Mouse (Mus musculus) v-Abl transformed pro-B cells (cell line): ENCODE results near the gene Irs1.

Experiments
- in situ Hi-C, 2 experiments: fragments of 400-800 bp; cut with MboI; formaldehyde crosslinking; loops; one replicate each; pipeline ENCODE4 v1.15.1; 2025; ENCODE audit not compliant: unreplicated experiment in 2 of 2

The Irs1 gene

DNA sequence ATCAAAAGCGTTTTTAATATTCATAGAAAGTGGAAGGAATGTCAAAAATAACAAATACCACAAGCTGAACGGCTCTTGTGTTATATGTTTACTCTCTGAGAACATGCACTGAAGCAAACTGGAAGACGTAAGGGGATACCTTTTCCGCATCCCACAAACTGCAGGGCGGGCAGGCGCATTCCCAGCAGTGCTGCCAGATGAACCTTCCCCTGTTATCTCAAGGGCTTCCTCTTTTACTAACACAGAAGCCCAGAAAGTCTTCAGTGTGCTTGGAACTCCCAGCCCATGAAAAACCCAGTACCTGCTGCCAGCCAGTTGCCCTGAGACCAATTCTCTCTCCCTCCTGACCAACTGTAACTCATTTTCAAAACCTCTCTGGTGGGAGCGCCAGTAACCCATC lies 90.6 kb downstream of the Irs1 start:
- in situ Hi-C loops: loop anchor here in 1 of 2 experiments (5.0 kb wide), 1 partner anchor 82 kb away; no protein-coding TSS in a partner anchor

DNA sequence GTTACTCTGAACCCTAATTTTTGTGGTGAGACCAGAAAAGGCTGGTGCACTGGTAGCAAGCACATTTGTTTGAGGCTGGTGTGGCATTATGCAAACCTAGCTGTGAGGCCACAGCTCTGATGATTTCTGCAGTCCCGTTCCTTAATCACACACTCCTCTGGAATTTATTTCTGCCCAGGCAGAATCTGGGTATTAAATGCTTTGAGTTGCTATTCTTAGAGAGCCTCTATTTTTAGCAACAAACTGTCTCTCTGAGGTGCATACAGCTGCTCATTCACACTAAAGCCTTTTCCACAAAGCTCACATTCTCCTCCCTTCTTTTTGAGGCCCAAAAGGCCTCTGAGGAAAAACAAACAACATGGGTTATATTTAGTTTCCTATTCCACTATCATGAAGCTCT lies 91.3 kb downstream of the Irs1 start:
- in situ Hi-C loops: loop anchor here in 1 of 2 experiments (5.0 to 10.0 kb wide), 2 partner anchors 55 to 82 kb away; no protein-coding TSS in a partner anchor

- in situ Hi-C loops: loop anchor here in 1 of 2 experiments (10.0 kb wide), 1 partner anchor 47 kb away; no protein-coding TSS in a partner anchor
Measured at GRCm38 (mm10) chr1:82191579-82191978, 99.6 kb downstream of the Irs1 start.

- in situ Hi-C loops: no loop called here
Measured at GRCm38 (mm10) chr1:82189516-82189915, 101.7 kb downstream of the Irs1 start.

- in situ Hi-C loops: no loop called here
Measured at GRCm38 (mm10) chr1:82188549-82189231, 102.5 kb downstream of the Irs1 start.

DNA sequence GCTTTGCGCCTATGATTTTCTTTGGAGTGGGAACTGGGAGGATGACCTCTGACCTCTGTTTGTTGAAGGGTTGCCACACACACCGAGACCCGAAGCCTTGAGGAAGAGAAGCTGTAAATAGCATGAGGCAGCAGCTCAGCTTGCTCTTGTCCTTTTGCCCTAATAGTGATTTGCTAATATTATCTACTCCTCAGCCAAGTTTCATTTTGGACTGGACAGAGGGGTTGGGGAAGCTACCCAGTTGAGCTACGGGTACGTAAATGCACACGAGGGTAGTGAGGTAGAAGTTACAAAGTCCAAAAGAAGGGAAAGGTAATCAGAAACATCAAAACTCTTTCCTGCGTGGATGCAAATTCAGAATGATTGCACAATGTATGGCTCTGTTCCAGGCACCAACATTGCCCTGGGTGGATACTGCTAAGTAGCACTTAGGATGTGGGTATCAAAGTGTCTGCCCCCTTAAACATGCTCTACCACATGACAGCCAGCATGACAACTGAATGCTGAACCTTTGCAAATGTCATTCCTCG lies 107.2 kb downstream of the Irs1 start:
- in situ Hi-C loops: no loop called here
